ENCODE assay signal across 1 mouse cellular context in the genomic region with DNA sequence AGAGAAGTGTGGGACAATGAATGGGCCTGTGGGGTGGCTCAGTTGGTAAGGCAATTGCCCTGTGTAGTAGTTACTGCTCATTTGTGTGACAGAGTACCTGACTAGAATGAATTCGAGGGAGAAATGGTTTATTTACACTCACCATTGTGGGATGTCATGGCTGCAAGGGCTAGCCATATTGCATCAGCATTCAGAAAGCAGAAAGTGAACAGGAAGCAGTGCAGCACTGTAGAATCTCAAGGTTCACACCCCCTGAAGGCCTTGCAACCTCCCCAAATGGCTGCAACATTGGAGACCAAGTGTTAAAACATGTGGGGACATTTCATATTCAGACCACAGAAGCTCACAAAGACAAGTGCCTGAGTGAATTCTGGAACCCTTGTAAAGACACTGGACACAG.
TF ChIP-seq lines count a peak whose summit lies in the region.

No protein-coding gene starts in this region.

TF ChIP-seq in MEL, 35 proteins besides CTCF, POLR2A, EP300 and RAD21 (continued from another document):
- TF ChIP-seq ELF1 (IDR thresholded peaks at IDR 0.05; ENCODE audit: low read depth, low read length) (no peak), KAT2A (conservative IDR thresholded peaks at IDR 0.05; ENCODE audit: low read depth, low read length) (no peak), HCFC1 (IDR thresholded peaks at IDR 0.05; ENCODE audit: low read depth, low read length) (no peak)
